Mouse (Mus musculus): Measurements from ENCODE around the gene Slc30a3.
"Not testable (repeated sequence)": the region's sequence is repeated elsewhere in the genome, so short reads cannot be mapped to it uniquely, and the experiment has no call there.

The Slc30a3 gene

DNA sequence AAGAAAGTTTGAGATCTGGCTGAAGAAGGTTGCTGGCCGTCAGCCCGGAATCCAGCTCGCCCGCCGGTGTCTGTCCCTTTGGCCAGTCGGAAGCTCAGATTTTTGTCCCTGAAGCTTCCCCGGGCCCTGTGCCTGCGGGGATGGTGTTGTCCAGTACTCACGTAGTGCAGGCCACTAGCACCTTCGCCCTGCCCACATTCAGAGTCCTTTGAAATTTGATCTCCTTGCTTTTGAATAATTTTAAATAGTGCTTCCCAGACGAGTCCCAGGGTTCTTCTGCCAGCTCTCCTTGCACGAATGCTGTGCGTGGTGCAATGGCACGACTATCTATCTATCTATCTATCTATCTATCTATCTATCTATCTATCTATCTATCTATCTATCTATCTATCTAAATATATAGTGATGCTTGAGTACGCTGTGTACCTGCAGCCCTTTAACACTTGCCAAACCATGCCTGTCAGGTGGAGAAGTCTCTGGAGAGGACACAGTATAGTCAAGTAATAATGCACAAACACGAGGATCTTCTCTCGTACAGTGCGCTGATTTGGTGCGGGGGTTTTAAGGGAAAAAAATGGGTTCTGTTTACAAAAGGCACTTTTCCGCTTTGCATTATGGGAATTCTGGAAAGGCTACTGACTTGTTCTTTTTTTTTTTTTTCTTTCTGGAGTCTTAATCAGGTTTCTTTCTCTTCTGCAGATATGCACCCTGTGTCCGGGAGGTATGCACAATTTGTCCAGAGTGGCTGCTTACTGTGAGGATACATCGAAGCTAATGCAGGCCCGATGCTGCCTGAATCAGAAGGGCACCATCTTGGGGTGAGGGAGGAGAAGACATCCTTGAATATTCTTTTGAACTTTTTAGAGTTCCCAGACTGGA is 59.0 kb downstream of the Slc30a3 start, which contains the start of gene Slc5a6:
Gene Slc5a6 (minus strand): TSS at position 162 of the 879 bp plus-strand sequence.
- peak; percentile 38 to 57 for DNase-seq

DNA sequence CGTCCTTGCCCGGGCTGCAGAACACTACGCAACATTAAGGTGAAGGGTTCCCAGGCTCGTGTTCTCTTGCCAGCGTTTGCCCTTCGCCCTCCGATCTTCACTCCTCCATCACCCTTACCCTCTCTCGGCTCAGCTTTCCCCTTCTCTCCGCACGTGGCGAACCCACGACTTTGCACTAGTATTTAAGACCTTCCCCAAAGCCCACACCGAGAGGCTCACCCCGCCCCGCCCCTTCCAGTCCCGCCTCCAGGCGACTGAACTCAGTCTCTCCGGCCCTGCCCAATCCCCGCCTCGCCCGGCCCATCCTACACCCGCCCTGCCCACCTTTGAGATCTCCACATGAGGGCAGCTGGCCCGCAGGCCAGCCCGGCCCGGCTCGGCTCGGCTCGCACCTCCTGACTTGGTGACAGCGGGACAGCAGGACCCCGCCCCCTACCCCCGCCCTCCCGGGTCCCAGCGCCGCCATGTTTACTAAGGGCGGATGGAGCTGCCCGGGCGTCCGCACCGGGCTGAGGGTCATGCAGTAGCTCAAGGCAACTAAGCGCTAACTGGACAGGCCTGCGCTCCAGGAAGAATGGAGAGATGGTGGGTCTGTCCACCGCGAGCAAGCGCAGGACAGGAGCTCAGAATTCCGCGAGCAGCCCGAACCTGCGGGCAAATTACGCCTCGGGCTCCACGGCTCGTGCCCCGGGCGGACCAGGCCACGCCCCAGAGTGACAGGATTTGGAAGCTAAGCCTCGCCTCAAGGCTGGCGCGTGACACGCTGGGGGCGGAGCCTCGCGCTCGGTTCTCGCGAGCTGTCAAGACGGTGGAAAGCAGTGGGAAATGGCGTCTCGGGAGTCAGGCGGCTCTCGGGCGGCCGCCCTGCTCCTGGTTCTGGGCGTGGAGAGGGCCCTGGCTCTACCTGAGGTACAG is 59.9 kb downstream of the Slc30a3 start, which contains the start of gene Atraid:
Gene Atraid (plus strand): TSS at position 465 of the 915 bp plus-strand sequence.
- peak; percentile 99 for DNase-seq

DNA sequence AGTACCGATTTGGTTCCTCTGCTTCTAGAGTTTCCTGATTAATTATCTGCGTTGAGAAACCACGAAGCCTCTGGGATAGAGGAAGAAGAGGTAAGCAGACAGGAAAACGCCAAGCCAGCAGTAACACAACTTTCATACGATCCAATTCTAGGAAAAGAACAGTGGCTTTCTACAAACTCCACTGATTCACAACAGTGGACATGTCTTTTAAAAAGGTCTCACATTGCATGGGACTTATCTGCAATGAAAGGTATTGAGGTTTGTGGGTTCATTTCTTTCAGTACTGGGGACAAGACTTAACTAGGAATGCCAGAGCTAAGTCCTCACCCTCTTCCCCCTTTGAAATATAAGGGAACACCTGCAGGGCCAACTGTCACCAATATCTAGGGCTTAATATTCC is 61.0 kb downstream of the Slc30a3 start:
- DNase-seq = no peak

DNA sequence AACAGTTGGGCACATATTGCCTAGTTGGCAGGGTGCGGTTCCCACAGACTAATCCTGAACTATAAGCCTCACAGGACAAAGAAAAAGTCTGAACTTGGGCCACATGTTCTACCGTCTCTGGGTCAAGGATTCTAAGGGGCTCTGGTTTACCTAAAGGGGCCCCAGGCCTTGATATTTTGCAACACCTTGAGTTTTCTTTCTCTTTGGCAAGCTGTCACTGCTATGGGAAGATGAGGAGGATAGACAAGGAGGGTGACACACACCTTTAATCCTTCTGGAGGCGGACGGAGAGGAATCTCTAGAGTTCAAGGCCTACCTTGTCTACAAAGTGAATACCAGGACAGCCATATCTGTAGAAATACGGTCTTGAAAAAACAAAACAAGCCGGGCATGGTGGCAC is 61.6 kb downstream of the Slc30a3 start:
- DNase-seq = no peak

DNA sequence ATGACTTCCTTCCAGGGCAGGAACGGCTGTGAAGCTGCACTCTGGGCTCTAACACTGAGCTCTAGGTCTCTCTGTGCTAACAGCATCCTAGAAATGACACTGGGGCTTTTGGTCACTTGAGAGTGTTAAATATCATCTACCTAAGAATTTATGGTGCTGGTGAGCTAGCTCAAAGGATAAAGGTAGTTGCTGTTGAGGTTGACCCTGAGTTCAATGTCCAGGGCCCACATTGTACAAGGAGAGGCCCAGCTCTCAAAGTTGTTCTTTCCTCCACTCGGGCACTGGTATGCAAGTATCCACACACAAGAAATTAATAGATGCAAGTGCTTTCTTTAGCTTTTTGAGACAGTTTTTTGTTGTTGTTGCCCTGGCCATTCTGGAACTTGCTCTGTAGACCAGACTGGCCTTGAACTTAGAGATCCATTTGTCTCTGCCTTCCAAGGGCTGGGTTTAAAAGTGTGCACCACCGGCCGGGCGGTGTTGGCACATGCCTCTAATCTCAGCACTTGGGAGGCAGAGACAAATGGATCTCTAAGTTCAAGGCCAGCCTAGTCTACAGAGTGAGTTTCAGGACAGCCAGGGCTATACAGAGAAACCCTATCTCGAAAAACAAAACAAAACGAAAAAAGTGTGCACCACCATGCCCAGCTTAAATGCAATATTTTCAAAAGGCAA is 69.7 kb downstream of the Slc30a3 start:
- no peak for DNase-seq

DNA sequence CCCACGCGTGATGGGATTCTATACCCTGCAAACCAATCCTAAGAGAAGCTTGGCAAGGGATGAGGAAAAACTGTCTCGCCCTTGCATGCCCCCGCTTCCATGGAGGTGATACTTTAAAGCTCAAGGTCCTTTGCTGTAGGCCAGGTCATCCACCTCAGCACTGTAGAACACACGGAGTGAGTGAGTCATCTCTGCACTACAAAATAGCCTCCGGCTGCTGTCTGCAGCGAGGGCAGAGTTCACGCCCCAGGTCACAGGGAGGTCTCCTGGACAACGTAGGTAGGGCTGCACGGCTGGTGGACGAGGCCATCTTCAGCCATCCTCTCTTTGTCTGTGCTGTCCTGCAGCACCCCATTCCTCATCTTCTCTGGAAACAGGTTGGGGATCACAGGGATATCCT is 71.5 kb downstream of the Slc30a3 start:
- not testable (repeated sequence) for DNase-seq
